Mouse (Mus musculus) bone marrow, adult 2 months (tissue): ENCODE measurements around the gene Bicra. TPM values are rescaled to one million over a fixed set of nuclear protein-coding genes. Genes with fewer than 3 reads are reported as not detected.

Experiments used
- H3K27ac ChIP-seq: fragments of 200-500 bp; 2 replicates; pipeline ENCODE4 v1.5.1; 2012; ENCODE audit warnings: low read depth, mild to moderate bottlenecking, control low read depth, inconsistent platforms, low read length; ENCODE audit not compliant: control insufficient read depth, poor library complexity, insufficient read depth
- H3K4me1 ChIP-seq: fragments of 200-500 bp; 2 replicates; pipeline ENCODE4 v1.6.1; 2011; ENCODE audit warnings: low read length; ENCODE audit not compliant: control insufficient read depth, insufficient read depth
- H3K4me3 ChIP-seq: fragments of 200-500 bp; replicated peaks from 2 replicates; pipeline ENCODE3; 2011; ENCODE audit warnings: mild to moderate bottlenecking, low read depth, low read length, control low read depth; ENCODE audit not compliant: control insufficient read depth
- CTCF ChIP-seq: fragments of 200-500 bp; IDR thresholded peaks from 2 replicates; pipeline ENCODE4 v1.5.1; 2011; ENCODE audit warnings: low read length, control low read depth; ENCODE audit not compliant: control insufficient read depth, insufficient read depth
- POLR2A ChIP-seq: fragments of 200-500 bp; IDR thresholded peaks from 2 replicates; pipeline ENCODE4 v1.6.1; 2011; ENCODE audit warnings: low read depth, mild to moderate bottlenecking, control low read depth, low read length, borderline replicate concordance; ENCODE audit not compliant: control insufficient read depth
- WGBS: fragments of 180-500 bp; shearing (Covaris S2); methylation state at CpG from one replicate; pipeline ENCODE4 v1.1.7; 2018; 5-methylcytosine and 5-hydroxymethylcytosine counted together
- polyA plus RNA-seq: library from polyadenylated mRNA; stranded (reverse); fragments of >200 nt; gene quantifications from 2 replicates; pipeline ENCODE4 v1.2.4, GENCODE M21; 2011; ENCODE audit warnings: low replicate concordance; ENCODE audit not compliant: missing spikeins, insufficient read depth, insufficient read length

The Bicra gene
- polyA plus RNA-seq, 1 experiment: 27.9 TPM

DNA sequence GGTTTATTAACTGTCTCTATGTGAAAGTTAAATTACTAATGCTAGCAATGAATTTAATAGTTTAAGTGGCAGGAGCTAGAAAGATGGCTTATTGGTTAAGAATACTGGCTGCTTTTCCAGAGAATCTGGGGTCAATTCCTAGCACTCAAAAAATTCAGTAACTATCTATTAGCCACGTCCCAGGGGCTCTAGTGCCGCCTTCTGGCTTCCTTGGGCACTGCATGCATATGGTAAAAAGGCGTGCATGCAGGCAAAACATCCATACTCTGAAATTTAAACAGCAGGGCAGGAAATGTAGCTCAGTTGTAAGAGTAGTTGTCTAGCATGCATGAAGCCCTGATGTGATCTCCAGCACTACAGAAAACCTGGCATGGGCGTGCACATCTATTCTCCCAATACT is 15.8 kb upstream of the Bicra start:
- Histone ChIP-seq H3K4me3 (no peak overlapping the region), H3K27ac (no peak overlapping the region), H3K4me1 (no peaks in the 10 kb centered on the region)
- 65% methylated on average over 4 of the region's 4 CpGs for WGBS
- TF ChIP-seq CTCF (peak; percentile 53; the same call in 1 of the 2 replicates), POLR2A (no peak)

DNA sequence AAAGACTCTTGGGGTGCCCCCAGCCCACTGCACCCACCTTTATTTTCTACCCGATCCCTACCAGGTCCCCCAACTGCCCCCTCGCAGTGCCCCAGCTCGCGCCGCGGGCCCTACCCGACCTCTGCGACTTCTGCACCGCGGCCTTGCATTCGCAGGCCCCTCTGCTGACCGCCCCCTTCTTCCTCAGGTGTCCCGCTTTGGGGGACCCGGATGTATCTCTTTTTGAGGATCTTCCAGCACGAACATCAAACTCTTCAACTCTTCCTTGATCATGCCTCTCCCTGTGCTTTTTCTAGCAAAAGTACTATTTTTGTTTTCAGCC is 14.3 kb upstream of the Bicra start:
- Histone ChIP-seq H3K27ac (no peak overlapping the region; the same call in 1 of the 2 replicates), H3K4me3 (no peak overlapping the region), H3K4me1 (peaks cover 3% of the 10 kb centered on the region)
- 86% methylated on average over 15 of the region's 15 CpGs for WGBS
- TF ChIP-seq POLR2A: no peak
- no peak for TF ChIP-seq CTCF

DNA sequence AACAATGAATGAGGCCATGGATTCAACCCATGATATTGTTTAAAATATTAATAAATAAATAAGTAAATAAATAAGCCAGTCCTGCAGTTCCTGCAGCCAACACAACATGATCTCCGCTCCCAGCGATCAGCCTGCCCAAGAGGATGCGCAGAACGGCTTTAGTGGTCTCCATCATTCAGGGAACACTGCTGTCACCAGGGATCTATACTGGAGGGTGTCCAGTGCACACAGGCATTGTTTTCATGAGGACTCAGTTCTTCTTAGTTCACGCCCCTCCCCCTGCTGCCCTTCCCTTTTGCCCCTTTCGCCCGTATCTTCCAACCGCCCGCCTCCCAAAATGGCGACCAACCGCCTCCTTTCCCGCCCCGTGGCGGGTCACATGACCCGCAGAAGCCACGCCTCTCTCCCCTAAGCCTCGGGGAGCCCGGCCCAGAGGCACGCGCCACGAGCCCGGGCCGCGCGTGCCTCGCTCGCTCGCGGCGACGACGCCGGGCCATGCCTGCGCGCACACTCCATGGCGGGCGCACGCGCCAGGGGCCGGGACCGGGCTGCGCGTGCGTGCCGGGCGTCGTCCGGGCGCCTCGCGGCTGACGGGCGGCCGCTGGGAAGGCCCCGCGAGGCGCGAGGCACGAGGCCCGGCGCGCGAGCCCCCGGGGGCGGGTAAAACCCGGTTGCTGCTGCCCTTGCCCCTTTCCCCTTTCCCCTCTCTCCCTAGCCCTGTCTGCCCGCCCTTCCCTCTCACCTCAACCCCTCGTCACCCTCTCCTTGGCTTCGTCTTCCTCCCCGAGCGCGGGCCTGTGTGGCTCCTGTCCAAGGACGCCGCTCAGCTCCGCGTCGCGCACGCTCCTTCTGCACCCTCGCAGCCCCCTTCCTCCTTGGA is 13.7 kb upstream of the Bicra start, which contains the start of gene Zfp541:
Zfp541 (plus strand) TSS at position 596 of the 880 bp plus-strand sequence.
- H3K4me3 ChIP-seq: no peak within 1 kb of the TSS
- 77% methylated on average over 80 of the region's 80 CpGs for WGBS
- no peak for TF ChIP-seq POLR2A
- no peak for TF ChIP-seq CTCF

DNA sequence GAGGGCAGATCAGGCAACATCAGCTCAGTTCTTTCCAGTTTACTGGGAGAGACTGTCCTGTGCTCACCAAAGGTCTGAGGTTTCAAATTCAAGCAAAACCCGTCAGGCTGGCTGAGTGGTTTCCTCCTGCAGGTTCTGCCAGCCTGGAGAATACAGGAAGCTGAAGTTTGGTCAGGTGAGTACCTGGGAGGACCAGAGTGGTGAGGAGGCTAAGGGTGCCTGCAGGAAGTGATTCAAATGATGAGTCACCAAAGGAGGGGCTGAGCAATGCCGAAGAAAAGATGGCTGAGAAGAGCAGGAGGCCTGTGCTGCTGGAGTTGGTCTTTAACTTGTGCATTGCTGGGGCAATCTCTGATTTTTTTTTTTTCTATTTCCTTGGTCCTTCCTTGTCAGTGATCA is 9.4 kb upstream of the Bicra start:
- Histone ChIP-seq H3K27ac (peak overlapping the region; percentile 68), H3K4me1 (peaks cover 10% of the 10 kb centered on the region), H3K4me3 (no peak overlapping the region)
- 6% methylated on average over 2 of the region's 2 CpGs for WGBS
- no peak for TF ChIP-seq POLR2A
- TF ChIP-seq CTCF: no peak

More for the DNA sequence above, 13.7 kb upstream of the Bicra start, which contains the start of gene Zfp541:
- Histone ChIP-seq H3K27ac (no peak within 1 kb of the TSS; the same call in 1 of the 2 replicates), H3K4me1 (peaks cover 3% of the 10 kb centered on the region)

DNA sequence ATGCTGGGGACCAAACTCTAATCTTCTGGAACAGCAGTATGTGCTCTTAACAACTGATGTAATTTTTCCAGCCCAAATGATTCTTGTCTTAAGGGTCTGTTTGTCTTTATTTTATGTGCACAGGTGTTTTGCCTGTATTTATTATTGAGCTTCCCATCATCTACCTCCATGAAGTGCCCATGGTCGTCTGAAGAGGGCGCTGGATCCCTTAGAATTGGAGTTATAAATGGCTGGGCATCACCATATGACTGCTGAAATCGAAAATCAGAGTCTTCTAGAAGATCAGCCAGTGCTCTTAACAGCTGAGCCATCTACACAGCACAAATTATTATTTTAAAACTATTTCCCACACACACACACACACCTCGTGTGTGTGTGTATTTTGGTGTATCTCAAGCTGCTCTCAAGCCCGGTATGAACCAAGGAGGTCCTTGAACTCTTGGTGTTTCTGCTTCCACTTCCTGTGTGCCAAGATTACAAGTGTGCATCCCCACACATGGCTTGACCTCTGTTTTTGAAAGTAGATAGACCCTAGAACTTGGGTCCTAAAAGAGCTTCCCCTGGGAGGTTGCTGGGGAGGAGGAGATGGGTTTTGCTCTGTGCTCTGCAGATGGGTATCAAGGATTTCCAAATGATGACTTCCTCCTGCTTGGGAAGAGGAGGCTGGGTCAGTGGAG is 8.9 kb upstream of the Bicra start:
- WGBS: 1% methylated on average over 5 of the region's 5 CpGs
- no peak overlapping the region for H3K4me3 ChIP-seq
- H3K4me1 ChIP-seq: peaks cover 10% of the 10 kb centered on the region
- H3K27ac ChIP-seq: peak overlapping the region; percentile 68
- 0 out of 2 replicates have a peak, but pooled peaks have one; percentile 23 for TF ChIP-seq CTCF
- no peak for TF ChIP-seq POLR2A

DNA sequence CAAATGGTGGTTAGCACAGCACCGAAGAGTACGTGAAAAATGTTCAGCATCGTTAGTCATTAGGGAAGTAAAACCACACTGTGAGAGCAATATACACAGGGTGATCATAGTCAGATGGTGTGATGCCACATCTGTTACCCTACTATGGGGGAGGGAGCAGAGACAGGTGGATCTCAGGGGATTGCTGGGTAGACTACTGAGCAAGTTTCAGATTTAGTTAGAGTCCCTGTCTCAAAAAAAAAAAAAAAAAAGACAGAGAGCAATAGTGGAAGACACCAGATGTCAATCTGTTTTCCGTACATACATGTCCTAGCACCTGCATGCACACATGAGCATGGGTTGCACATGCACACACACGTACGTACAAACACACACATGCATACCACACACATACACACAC is 7.9 kb upstream of the Bicra start:
- 34% methylated on average over 6 of the region's 6 CpGs for WGBS
- Histone ChIP-seq H3K27ac (peak overlapping the region; percentile 70; the same call in 1 of the 2 replicates), H3K4me3 (no peak overlapping the region), H3K4me1 (peaks cover 10% of the 10 kb centered on the region)
- TF ChIP-seq POLR2A (no peak), CTCF (no peak)

DNA sequence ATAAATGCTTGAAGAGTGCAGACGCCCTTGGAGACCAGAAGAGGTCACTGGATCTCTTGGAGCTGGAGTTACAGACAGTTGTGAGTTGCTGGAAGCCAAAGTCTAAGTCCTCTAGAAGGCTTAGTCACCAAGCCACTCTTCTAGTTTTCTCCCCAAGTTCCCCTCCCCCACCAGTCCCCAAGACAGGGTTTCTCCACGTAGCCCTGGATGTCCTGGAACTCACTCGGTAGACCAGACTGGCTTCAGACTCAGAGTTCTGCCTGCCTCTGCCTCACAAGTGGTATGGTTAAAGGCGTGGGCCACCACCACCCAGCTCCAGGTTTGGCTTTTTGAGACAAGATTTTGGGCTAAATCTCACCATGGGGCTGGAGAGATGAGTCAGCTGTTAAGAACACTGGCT is 7.2 kb upstream of the Bicra start:
- WGBS: 54% methylated on average over 4 of the region's 4 CpGs
- Histone ChIP-seq H3K4me1 (peaks cover 10% of the 10 kb centered on the region), H3K4me3 (no peak overlapping the region), H3K27ac (peak overlapping the region; percentile 61)
- no peak for TF ChIP-seq CTCF
- no peak for TF ChIP-seq POLR2A

DNA sequence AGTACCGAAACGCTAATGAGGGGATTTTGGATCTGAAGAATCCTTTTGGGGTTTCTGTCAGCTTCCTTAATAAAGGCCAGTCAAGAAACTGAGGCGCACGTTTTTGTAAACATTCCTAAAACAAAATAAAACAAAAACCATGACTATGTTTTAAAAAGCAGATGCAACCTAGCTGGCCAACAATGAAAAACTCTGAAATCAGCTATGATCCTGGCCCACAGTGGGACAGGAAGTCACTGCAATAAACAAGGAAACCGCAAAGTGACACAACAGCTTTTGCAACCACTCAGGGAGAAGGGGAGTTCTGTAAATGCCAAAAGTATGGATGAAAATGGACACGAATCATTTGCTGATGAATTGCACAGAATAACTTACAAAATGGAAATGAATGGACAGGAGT is 5.4 kb upstream of the Bicra start:
- peaks cover 7% of the 10 kb centered on the region for H3K4me1 ChIP-seq
- H3K27ac ChIP-seq: peak overlapping the region; percentile 96
- WGBS: 0% methylated on average over 6 of the region's 6 CpGs
- H3K4me3 ChIP-seq: peak overlapping the region; percentile 19
- TF ChIP-seq POLR2A (no peak), CTCF (no peak)
